Mouse (Mus musculus) liver, embryonic 14.5 days (tissue): ENCODE results near the gene Tnip3.

ENCODE experiments used
- CTCF ChIP-seq: IDR thresholded peaks from 2 replicates; pipeline ENCODE4 v1.5.1; 2016; ENCODE audit warnings: antibody characterized with exemption, low read depth, control low read depth
- EP300 ChIP-seq: IDR thresholded peaks from 2 replicates; pipeline ENCODE4 v1.6.1; 2016; ENCODE audit warnings: antibody characterized with exemption, low read depth

DNA sequence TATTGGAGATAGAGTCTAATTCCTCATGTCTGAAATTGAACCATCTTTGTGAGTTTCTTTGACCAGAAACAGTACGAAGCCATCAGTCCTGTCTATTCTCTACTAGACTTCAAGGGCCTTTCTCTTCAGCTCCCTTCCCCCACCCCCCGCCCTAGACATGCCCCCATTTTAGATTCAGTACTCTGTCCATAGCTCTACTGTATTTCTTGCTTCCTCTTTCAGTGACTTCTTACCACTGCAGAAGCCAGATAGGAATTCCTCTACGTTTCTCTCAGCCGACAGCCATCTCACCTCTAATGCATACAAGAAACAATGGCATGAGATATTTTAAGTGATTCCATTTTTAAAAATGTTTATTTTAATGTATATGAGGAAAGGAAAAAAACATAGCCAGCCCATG is 136.2 kb downstream of the Tnip3 start:
- TF ChIP-seq CTCF = no peak
- no peak for TF ChIP-seq EP300
